In the genomic region with DNA sequence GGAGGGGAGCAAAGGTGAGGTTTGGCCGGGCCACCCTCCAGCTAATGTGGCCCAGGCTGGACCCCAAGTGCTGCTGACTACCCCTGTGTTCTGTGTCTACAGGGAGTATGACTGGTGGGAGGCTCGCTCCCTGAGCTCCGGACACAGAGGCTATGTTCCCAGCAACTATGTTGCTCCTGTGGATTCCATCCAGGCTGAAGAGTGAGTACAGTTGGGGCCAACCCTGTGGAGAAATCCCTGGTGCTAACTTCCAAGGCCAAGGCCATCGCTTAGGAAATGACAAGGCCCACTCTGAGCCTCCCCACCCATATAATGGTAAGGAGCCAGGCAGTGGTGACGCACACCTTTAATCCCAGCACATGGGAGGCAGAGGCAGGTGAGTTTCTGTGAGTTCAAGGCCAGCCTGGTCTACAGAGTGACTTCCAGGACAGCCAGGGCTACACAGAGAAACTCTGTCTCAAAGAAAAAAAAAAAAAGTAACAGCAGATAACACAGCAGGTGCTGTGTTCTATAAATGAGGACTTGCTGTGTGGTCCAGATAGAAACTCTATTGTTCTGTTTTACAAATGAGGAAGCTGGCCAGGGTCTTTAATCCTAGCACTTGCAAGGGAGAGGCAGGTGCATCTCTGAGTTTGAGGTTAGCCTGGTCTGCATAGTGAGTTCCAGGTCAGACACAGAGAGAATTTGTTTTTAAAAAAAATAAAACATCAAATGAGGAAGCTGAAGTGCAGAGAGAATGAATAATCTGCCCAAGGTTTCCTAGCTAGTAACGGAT, we compare ENCODE assay signal across 27 mouse cellular contexts. TPM values are rescaled to one million over a fixed set of nuclear protein-coding genes. Genes with fewer than 3 reads are reported as not detected.
DNase-seq lines count a peak whose midpoint lies in the region; TF ChIP-seq lines count a peak whose summit lies in the region.
"Had no signal": no experiment of that assay in that cellular context is flagged by ENCODE, and none has a peak within 500 bp of the region (broad histone marks: within the 10 kb centered on the region; RNA-seq: fewer than 3 reads in every experiment).

No protein-coding gene starts in this region.

- intact Hi-C loops in left cerebral cortex, postnatal 10 days (cut with DNase I), result no loop called here

- no peak for TF ChIP-seq POLR2A in thymus, adult 2 months (IDR thresholded peaks at IDR 0.05; ENCODE audit: control insufficient read depth, extremely low read depth, insufficient read depth, low read length, poor library complexity)

- H3K9me3 ChIP-seq in embryonic facial prominence, embryonic 10.5 days, result no peaks in the 10 kb centered on the region
- H3K9me3 ChIP-seq: embryonic facial prominence, embryonic 13.5 days; forebrain, embryonic 12.5 days; heart, embryonic 12.5 days; hindbrain, embryonic 10.5 days; intestine, embryonic 15.5 days; limb, embryonic 12.5 days; midbrain, embryonic 10.5 days had no signal

- peaks cover 37% of the 10 kb centered on the region for H3K4me1 ChIP-seq in thymus, adult 2 months (replicated peaks; ENCODE audit: control insufficient read depth, insufficient read depth, low read length)
- H3K4me1 ChIP-seq in embryonic facial prominence, embryonic 10.5 days, result peaks cover 44% of the 10 kb centered on the region

- peak; percentile 58 to 72 for DNase-seq in adrenal gland, adult (ENCODE audit: inconsistent age in 2 of 2, low spot score in 1 of 2)
- DNase-seq in adrenal gland, postnatal 4 days (ENCODE audit: low spot score in 2 of 2), result no peak
- no peak for DNase-seq in thymus, adult 2 months
- DNase-seq in thymus, postnatal 25 days, result no peak
- peak; percentile 60 for DNase-seq in splenic B cell, adult 2 months (ENCODE audit: low read depth, low spot score)
- no peak for DNase-seq in embryonic facial prominence, embryonic 10.5 days (ENCODE audit: low spot score)
- no peak for DNase-seq in left cerebral cortex, postnatal 10 days (ENCODE audit: extremely low spot score in 1 of 2, low spot score in 2 of 2)
- DNase-seq: cerebellum, adult 18-20 months; cerebellum, postnatal 14 days; gastrocnemius, adult 2 months; heart, postnatal 10 days; kidney, adult 8-10 months; kidney, postnatal 25 days; liver, postnatal 0 days; right cerebral cortex, postnatal 14 days; thymus, postnatal 14 days had no signal

- H3K4me3 ChIP-seq in thymus, adult 2 months (ENCODE audit: control insufficient read depth, insufficient read depth, low read length), result no peak overlapping the region
- no peak overlapping the region for H3K4me3 ChIP-seq in embryonic facial prominence, embryonic 10.5 days
- H3K4me3 ChIP-seq: embryonic facial prominence, embryonic 13.5 days; erythroblast, embryonic 14.5 days; forebrain, embryonic 12.5 days; gastrocnemius, adult 2 months; heart, embryonic 12.5 days; hindbrain, embryonic 10.5 days; intestine, embryonic 15.5 days; layer of hippocampus, adult 2 months; limb, embryonic 12.5 days; midbrain, embryonic 10.5 days had no signal

- no peaks in the 10 kb centered on the region for H3K36me3 ChIP-seq in thymus, adult 2 months (ENCODE audit: control insufficient read depth, insufficient read depth, low read length)
- no peaks in the 10 kb centered on the region; the same call in 1 of the 2 replicates for H3K36me3 ChIP-seq in splenic B cell, adult 2 months (ENCODE audit: control insufficient read depth, insufficient read depth, low read length, poor library complexity, severe bottlenecking)
- H3K36me3 ChIP-seq in embryonic facial prominence, embryonic 10.5 days (replicated peaks), result no peaks in the 10 kb centered on the region
- H3K36me3 ChIP-seq: embryonic facial prominence, embryonic 13.5 days; forebrain, embryonic 12.5 days; heart, embryonic 12.5 days; hindbrain, embryonic 10.5 days; intestine, embryonic 15.5 days; limb, embryonic 12.5 days; midbrain, embryonic 10.5 days had no signal

- H3K27me3 ChIP-seq in thymus, adult 2 months (ENCODE audit: control insufficient read depth, insufficient read depth, low read length), result no peaks in the 10 kb centered on the region
- H3K27me3 ChIP-seq in splenic B cell, adult 2 months (ENCODE audit: control insufficient read depth, insufficient read depth, low read length, poor library complexity, severe bottlenecking), result no peaks in the 10 kb centered on the region
- no peaks in the 10 kb centered on the region; the same call in 1 of the 2 replicates for H3K27me3 ChIP-seq in embryonic facial prominence, embryonic 10.5 days (replicated peaks; ENCODE audit: low read depth, poor library complexity, severe bottlenecking)
- H3K27me3 ChIP-seq: embryonic facial prominence, embryonic 13.5 days; forebrain, embryonic 12.5 days; heart, embryonic 12.5 days; intestine, embryonic 15.5 days; limb, embryonic 12.5 days had no signal

- no peak for TF ChIP-seq CTCF in thymus, adult 2 months (IDR thresholded peaks at IDR 0.05; ENCODE audit: borderline replicate concordance, control insufficient read depth, extremely low read depth, insufficient read depth, low read length, poor library complexity)

- 82% methylated on average over 6 of the region's 6 CpGs for WGBS in thymus, adult 2 months
- 86% methylated on average over 6 of the region's 6 CpGs for WGBS in embryonic facial prominence, embryonic 10.5 days

- H3K27ac ChIP-seq in thymus, adult 2 months (ENCODE audit: control insufficient read depth, insufficient read depth, low read length), result peak overlapping the region; percentile 34
- H3K27ac ChIP-seq in embryonic facial prominence, embryonic 10.5 days (replicated peaks), result no peak overlapping the region
- H3K27ac ChIP-seq: embryonic facial prominence, embryonic 13.5 days; forebrain, embryonic 12.5 days; gastrocnemius, adult 2 months; hindbrain, embryonic 10.5 days; intestine, embryonic 15.5 days; layer of hippocampus, adult 2 months; limb, embryonic 12.5 days; macrophage; midbrain, embryonic 10.5 days had no signal

RNA-seq across cellular contexts. Expression of a gene that starts 14.9 kb away (rescaled TPM):
- total RNA-seq in adrenal gland, postnatal 4 days (2021), result 1 to 10 TPM; 1.2 to 1.5 TPM
- 15.3 and 15.8 TPM in 2 replicates for polyA plus RNA-seq in thymus, adult 2 months (2012; rRNA removed)
- polyA plus RNA-seq in embryonic facial prominence, embryonic 10.5 days (2016; fragmentation: Nextera tagmentation; extraction: Ambion mirVana), result 0.16 and 0.21 TPM in 2 replicates
- total RNA-seq in left cerebral cortex, postnatal 10 days (2021), result under 1 TPM in 1 of 2 experiments, not detected in 1; 0.47 TPM
- total RNA-seq: left cerebral cortex, postnatal 14 days had no signal
- polyA plus RNA-seq: hindbrain, embryonic 10.5 days had no signal

RNA-seq across cellular contexts. Expression of a gene that starts 22.3 kb away (rescaled TPM):
- total RNA-seq in adrenal gland, postnatal 4 days (2021), result 10 to 100 TPM; 92.5 to 98.7 TPM
- polyA plus RNA-seq in thymus, adult 2 months (2012; rRNA removed), result 59.8 and 78.9 TPM in 2 replicates
- polyA plus RNA-seq in embryonic facial prominence, embryonic 10.5 days (2016; fragmentation: Nextera tagmentation; extraction: Ambion mirVana), result 11.5 and 11.6 TPM in 2 replicates
- 10 to 100 TPM; 70.0 to 71.1 TPM for total RNA-seq in left cerebral cortex, postnatal 10 days (2021)

Comparison
In these comparisons a context has a peak if more than half of its experiments do, and no peak if none do; other contexts are left out.
1. DNase-seq: peak in adrenal gland, adult (2 of 2) and splenic B cell, adult 2 months (single experiment); none in adrenal gland, postnatal 4 days (0 of 2), thymus, adult 2 months (single experiment), thymus, postnatal 25 days (single experiment), embryonic facial prominence, embryonic 10.5 days (single experiment) and left cerebral cortex, postnatal 10 days (0 of 2).